Mouse (Mus musculus): Measurements from ENCODE around the gene Nlrp1a.

Gene Nlrp1a

GRCm38 (mm10) chr11:71144661-71145060, at the start of gene Nlrp1a:
Gene Nlrp1a, minus strand, starts transcription at chr11:71144704.
- no peak for DNase-seq

DNA sequence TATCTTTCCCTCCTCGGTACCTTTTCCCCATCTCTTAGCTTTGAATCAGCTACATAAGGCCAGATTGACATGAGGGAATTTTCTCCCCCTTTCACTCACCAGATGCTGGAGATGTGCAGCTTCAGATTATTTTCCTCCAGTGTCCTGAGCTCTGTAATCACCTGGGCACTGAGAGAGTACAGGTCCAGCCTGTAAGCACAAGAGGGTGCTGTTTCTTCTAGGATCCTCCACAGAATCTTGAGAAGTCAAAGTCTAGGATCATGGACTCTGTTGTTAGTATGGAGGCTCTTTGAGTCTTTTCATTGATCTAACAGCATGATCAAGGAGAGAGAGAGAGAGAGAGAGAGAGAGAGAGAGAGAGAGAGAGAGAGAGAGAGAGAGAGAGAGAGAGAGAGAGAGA, 25.1 kb upstream of the Nlrp1a start:
- no peak for DNase-seq

GRCm38 (mm10) chr11:71164139-71164538, 19.6 kb upstream of the Nlrp1a start:
- DNase-seq = no peak

DNA sequence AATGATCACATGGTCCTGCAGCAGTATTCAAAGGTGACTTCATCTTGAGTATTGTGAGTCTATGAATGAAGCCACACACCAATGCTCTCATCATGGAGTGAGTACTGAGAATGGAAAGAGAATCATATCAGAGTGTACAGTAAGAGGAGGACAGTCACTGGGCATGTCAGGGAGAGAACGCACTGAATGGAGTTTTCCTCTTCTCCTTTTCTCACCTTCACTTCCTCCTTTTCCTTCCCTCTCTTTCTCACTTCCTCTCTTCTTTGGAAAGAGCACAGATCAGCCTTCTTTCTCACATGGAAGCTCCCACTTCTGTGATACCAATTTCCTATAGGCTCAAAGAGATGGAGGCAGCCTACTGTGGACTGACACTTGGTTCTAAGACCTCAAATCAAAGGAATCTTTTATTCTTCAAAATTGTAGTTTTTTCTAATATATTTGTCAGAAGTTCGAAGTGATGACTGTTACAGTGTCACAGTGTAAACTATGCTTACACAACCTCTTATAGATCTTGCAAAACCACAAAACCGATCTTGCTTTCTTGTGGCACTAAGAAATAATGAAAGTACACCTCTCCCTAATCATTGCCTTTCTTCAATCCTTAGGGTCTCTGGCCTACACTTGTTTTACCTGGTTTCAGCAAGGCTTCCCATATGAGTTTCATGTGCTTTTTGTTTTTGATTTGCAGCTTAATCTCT, 15.1 kb upstream of the Nlrp1a start:
- DNase-seq = no peak

DNA sequence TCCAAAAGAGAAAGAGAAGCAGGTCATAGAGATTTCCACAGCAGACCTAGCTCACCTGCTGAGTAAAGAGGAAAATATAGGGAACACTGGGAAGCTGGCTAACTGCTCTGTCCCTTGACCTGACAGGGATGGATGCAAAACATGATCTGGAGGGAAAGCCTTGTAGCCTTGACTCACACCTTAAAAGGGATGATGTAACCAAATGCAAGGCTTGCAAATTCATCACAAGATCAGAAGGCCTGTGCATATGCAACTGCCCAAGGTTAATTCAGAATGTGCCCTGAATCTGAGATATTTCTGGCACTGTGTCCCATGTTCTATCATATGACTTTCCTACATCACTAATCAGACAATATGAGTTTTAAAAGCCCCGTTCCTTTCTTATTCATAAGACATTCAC, 10.8 kb upstream of the Nlrp1a start:
- DNase-seq = no peak

DNA sequence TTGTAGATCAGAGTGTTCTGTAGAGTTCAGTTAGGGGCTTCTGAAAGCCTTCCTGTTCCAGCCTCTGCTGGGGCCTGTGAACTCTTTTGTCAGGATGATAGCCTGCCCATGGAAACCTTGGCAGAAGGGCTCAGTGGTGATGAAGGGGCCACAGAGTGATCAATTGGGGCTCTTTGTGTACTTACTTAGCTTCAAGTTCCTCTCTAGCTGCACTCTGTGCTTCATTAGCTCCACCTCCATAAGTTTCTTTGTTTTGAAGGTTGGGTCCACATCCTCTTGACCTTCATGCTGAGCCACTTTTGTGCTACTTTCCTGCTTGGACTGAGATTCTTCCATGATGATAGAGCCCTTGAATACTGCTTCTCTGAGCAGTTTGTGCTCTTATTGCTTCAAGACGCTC, 2.5 kb downstream of the Nlrp1a start:
- no peak for DNase-seq

- DNase-seq = no peak
These were observed 37.4 kb downstream of the Nlrp1a start for GRCm38 (mm10) chr11:71107128-71107527.

GRCm38 (mm10) chr11:71106261-71107021, 38.1 kb downstream of the Nlrp1a start:
- no peak for DNase-seq

DNA sequence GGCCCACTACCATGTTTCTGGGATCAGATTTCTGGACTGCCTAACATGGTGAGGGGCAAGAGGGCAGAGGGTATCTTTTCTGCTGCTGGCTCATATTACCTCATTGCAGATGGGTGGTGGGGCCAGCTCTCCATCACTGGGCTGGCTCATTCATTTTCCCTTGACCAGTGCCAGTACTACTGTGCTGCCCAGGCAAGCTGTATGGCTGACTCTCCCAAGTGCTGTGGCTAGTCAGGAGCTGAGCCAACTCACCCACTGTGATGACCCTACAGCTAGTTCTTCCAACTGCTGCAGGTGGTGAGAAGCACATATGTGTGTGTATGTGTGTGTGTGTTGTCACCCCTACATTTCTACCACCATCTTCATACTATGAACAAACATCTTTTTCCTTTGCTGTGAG, 40.6 kb downstream of the Nlrp1a start:
- no peak for DNase-seq

- DNase-seq = no peak
These were observed 68.2 kb downstream of the Nlrp1a start for GRCm38 (mm10) chr11:71076342-71076741.

- no peak for DNase-seq
These were observed 92.0 kb downstream of the Nlrp1a start for GRCm38 (mm10) chr11:71052554-71052953.
